Mouse (Mus musculus): ENCODE data around the gene Hspbp1. TPM values are rescaled to one million over a fixed set of nuclear protein-coding genes. Genes with fewer than 3 reads are reported as not detected.

The Hspbp1 gene
- polyA plus RNA-seq (2012; rRNA removed) = 57.7 and 58.5 TPM in 2 replicates

GRCm38 (mm10) chr7:4684632-4685417, at the start of gene Hspbp1:
TSS of gene Hspbp1 (minus strand) at chr7:4685068.

GRCm38 (mm10) chr7:4725169-4725568, 40.3 kb upstream of the Hspbp1 start, which contains the start of gene Tmem150b:
TSS of gene Tmem150b (minus strand) at chr7:4725249.

GRCm38 (mm10) chr7:4690387-4690786, 5.5 kb upstream of the Hspbp1 start, which contains the start of gene Brsk1:
TSS of gene Brsk1 (plus strand) at chr7:4690604.

GRCm38 (mm10) chr7:4658912-4659551, 25.8 kb downstream of the Hspbp1 start, which contains the start of gene Ppp6r1:
TSS of gene Ppp6r1 (minus strand) at chr7:4659019.

GRCm38 (mm10) chr7:4631031-4631430, 53.8 kb downstream of the Hspbp1 start, which contains the start of gene Tmem86b:
TSS of gene Tmem86b (minus strand) at chr7:4631422.

Other genes with a start within 250 kb of the Hspbp1 start
- gene Rdh13, start 239.4 kb downstream of the Hspbp1 start, polyA plus RNA-seq (2012; rRNA removed) = 26.7 and 28.3 TPM in 2 replicates
- gene Eps8l1, start 224.4 kb downstream of the Hspbp1 start, polyA plus RNA-seq (2012; rRNA removed) = 1.7 and 4.5 TPM in 2 replicates
- gene Ppp1r12c, start 183.4 kb downstream of the Hspbp1 start, polyA plus RNA-seq (2012; rRNA removed) = 92.1 and 120 TPM in 2 replicates
- gene Tnnt1, start 168.7 kb downstream of the Hspbp1 start, polyA plus RNA-seq (2012; rRNA removed) = 19.4 and 82.3 TPM in 2 replicates
- 28.7 and 43.3 TPM in 2 replicates for gene Tnni3, start 160.8 kb downstream of the Hspbp1 start, polyA plus RNA-seq (2012; rRNA removed)
- 6.1 and 6.7 TPM in 2 replicates for gene Dnaaf3, start 152.6 kb downstream of the Hspbp1 start, polyA plus RNA-seq (2012; rRNA removed)
- 11.1 and 11.5 TPM in 2 replicates for gene Syt5, start 137.5 kb downstream of the Hspbp1 start, polyA plus RNA-seq (2012; rRNA removed)
- gene Ptprh, start 81.0 kb downstream of the Hspbp1 start, polyA plus RNA-seq (2012; rRNA removed) = 0.14 and 0.18 TPM in 2 replicates
- 25.3 and 29.9 TPM in 2 replicates for gene Tmem86b, start 53.6 kb downstream of the Hspbp1 start, polyA plus RNA-seq (2012; rRNA removed)
- gene Ppp6r1, start 26.0 kb downstream of the Hspbp1 start, polyA plus RNA-seq (2012; rRNA removed) = 80.4 and 91.8 TPM in 2 replicates
- gene Brsk1, start 5.5 kb upstream of the Hspbp1 start, polyA plus RNA-seq (2012; rRNA removed) = 43.1 and 53.5 TPM in 2 replicates
- gene Tmem150b, start 40.2 kb upstream of the Hspbp1 start, polyA plus RNA-seq (2012; rRNA removed) = 0.12 TPM in 1 of 2 replicates, not detected in the other
- 164 and 180 TPM in 2 replicates for gene Kmt5c, start 55.0 kb upstream of the Hspbp1 start, polyA plus RNA-seq (2012; rRNA removed)
- 73.2 and 102 TPM in 2 replicates for gene Cox6b2, start 68.0 kb upstream of the Hspbp1 start, polyA plus RNA-seq (2012; rRNA removed)
- gene Fam71e2, start 86.2 kb upstream of the Hspbp1 start, polyA plus RNA-seq (2012; rRNA removed) = not detected in 2 replicates
- gene Il11, start 97.8 kb upstream of the Hspbp1 start, polyA plus RNA-seq (2012; rRNA removed) = 0.10 and 0.12 TPM in 2 replicates
- not detected in 2 replicates for gene Tmem190, start 97.9 kb upstream of the Hspbp1 start, polyA plus RNA-seq (2012; rRNA removed)
- 2.8 and 3.2 TPM in 2 replicates for gene Tmem238, start 104.6 kb upstream of the Hspbp1 start, polyA plus RNA-seq (2012; rRNA removed)
- 672 and 775 TPM in 2 replicates for gene Rpl28, start 107.8 kb upstream of the Hspbp1 start, polyA plus RNA-seq (2012; rRNA removed)
- 468 and 512 TPM in 2 replicates for gene Ube2s, start 127.5 kb upstream of the Hspbp1 start, polyA plus RNA-seq (2012; rRNA removed)
- 14.0 and 22.4 TPM in 2 replicates for gene Shisa7, start 159.6 kb upstream of the Hspbp1 start, polyA plus RNA-seq (2012; rRNA removed)
- gene Isoc2b, start 185.2 kb upstream of the Hspbp1 start, polyA plus RNA-seq (2012; rRNA removed) = 2.3 and 2.8 TPM in 2 replicates
- gene Isoc2a, start 192.1 kb upstream of the Hspbp1 start, polyA plus RNA-seq (2012; rRNA removed) = 9.2 TPM in 2 replicates
- 0.17 and 0.24 TPM in 2 replicates for gene Gm36210, start 221.4 kb upstream of the Hspbp1 start, polyA plus RNA-seq (2012; rRNA removed)
- gene Zfp628, start 230.1 kb upstream of the Hspbp1 start, polyA plus RNA-seq (2012; rRNA removed) = 11.2 and 12.9 TPM in 2 replicates
- gene Nat14, start 237.0 kb upstream of the Hspbp1 start, polyA plus RNA-seq (2012; rRNA removed) = 7.2 and 22.6 TPM in 2 replicates
- 5.9 and 6.9 TPM in 2 replicates for gene Ssc5d, start 240.7 kb upstream of the Hspbp1 start, polyA plus RNA-seq (2012; rRNA removed)

All from central nervous system, embryonic 11.5 days (tissue).